Mouse (Mus musculus) CH12.LX (cell line): ENCODE measurements at regions not wholly inside any gene's neighbourhood (a gene's known extent, or its start where the extent isn't known, plus 50 kb on each side); places are given as distances from the start of the nearest gene placed in this dataset.

Experiments
- CHD1 ChIP-seq: IDR thresholded peaks from 2 replicates; pipeline ENCODE4 v1.6.1; 2012; ENCODE audit warnings: low read depth, low read length, improper control_type of control experiment, inconsistent platforms
- CTCF ChIP-seq, 2 experiments: IDR thresholded peaks in 1 of 2; conservative IDR thresholded peaks in 1 of 2; 2 replicates each; pipeline ENCODE4 v1.5.1; 2011 to 2012; ENCODE audit warnings: low read depth in 2 of 2, low read length in 2 of 2, improper control_type of control experiment in 1 of 2, inconsistent platforms in 1 of 2, mild to moderate bottlenecking in 1 of 2, moderate library complexity in 1 of 2
- E2F4 ChIP-seq: IDR thresholded peaks from 2 replicates; pipeline ENCODE4 v1.6.1; 2011; ENCODE audit warnings: low read depth, low read length, improper control_type of control experiment; ENCODE audit not compliant: insufficient replicate concordance
- IRF4 ChIP-seq: IDR thresholded peaks from 2 replicates; pipeline ENCODE4 v1.6.1; 2014; ENCODE audit warnings: low read depth, mild to moderate bottlenecking, inconsistent platforms, low read length, improper control_type of control experiment
- MAFK ChIP-seq: IDR thresholded peaks from 2 replicates; pipeline ENCODE4 v1.6.1; 2011; ENCODE audit warnings: low read length, improper control_type of control experiment; ENCODE audit not compliant: insufficient replicate concordance
- MYC ChIP-seq: IDR thresholded peaks from 2 replicates; pipeline ENCODE4 v1.6.1; 2011; ENCODE audit warnings: low read depth, mild to moderate bottlenecking, improper control_type of control experiment, low read length
- POLR2A ChIP-seq: IDR thresholded peaks from 2 replicates; pipeline ENCODE4 v1.6.1; 2011; ENCODE audit warnings: low read depth, mild to moderate bottlenecking, improper control_type of control experiment, low read length
- POLR2AphosphoS2 ChIP-seq: IDR thresholded peaks from 2 replicates; pipeline ENCODE4 v1.6.1; 2011; ENCODE audit warnings: low read depth, low read length, improper control_type of control experiment
- TCF12 ChIP-seq: IDR thresholded peaks from 2 replicates; pipeline ENCODE4 v1.6.1; 2014; ENCODE audit warnings: low read depth, mild to moderate bottlenecking, inconsistent platforms, low read length, improper control_type of control experiment
- UBTF ChIP-seq: IDR thresholded peaks from 2 replicates; pipeline ENCODE4 v1.6.1; 2012; ENCODE audit warnings: low read depth, mild to moderate bottlenecking, inconsistent platforms, low read length, improper control_type of control experiment, moderate library complexity
- USF1 ChIP-seq: IDR thresholded peaks from 2 replicates; pipeline ENCODE4 v1.6.1; 2014; ENCODE audit warnings: low read depth, mild to moderate bottlenecking, inconsistent platforms, low read length, improper control_type of control experiment
- ZC3H11A ChIP-seq: IDR thresholded peaks from 2 replicates; pipeline ENCODE4 v1.6.1; 2012; ENCODE audit warnings: low read depth, mild to moderate bottlenecking, inconsistent platforms, low read length, improper control_type of control experiment

DNA sequence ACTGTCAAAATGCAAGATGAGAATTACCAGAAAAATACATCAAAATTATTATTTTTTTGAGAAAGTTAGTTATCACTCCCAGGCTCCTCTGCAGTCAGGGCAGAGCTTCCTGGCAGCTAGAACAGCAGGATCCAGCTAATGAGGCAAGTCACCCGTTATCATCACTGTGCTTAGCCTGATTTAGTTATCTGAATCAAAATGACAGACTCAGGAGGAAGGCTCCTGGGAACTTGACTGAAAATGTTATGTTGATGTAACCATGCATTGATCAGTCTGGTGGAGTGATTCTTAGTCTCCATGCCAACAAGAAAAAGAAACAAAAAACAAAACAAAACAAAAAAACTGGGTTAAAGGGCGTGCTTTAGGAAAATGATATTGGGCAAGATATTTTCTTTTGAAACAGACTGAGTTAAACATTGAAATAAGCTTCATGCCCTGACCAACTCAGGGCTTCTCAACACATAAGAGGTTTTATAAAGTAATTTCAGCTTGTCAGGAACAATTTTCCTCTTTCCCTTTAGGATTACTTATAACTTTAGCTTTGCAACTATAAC is 823.9 kb upstream of the Gje1 start:
- TF ChIP-seq IRF4, result no peak
- TF ChIP-seq POLR2A, result no peak
- TF ChIP-seq CTCF (conservative IDR thresholded peaks at IDR 0.05 in 1 of 2, IDR thresholded peaks at IDR 0.05 in 1 of 2; ENCODE audit: low read depth in 2 of 2, low read length in 2 of 2), result no peak
- no peak for TF ChIP-seq UBTF
- TF ChIP-seq E2F4, result no peak
- TF ChIP-seq MYC, result no peak
- TF ChIP-seq TCF12, result no peak
- no peak for TF ChIP-seq POLR2AphosphoS2
- no peak for TF ChIP-seq USF1
- TF ChIP-seq ZC3H11A, result no peak
- TF ChIP-seq MAFK, result no peak
- no peak for TF ChIP-seq CHD1
